Mouse (Mus musculus): ENCODE results near the gene Psmd11. TPM values are rescaled to one million over a fixed set of nuclear protein-coding genes. Genes with fewer than 3 reads are reported as not detected.

Psmd11 gene
- polyA plus RNA-seq, 1 experiment, result 73.9 TPM

GRCm38 (mm10) chr11:80479906-80480866, 51.8 kb downstream of the Psmd11 start:
- no peak for DNase-seq (ENCODE audit: extremely low spot score in 1 of 2, low spot score in 1 of 2)

- peak in 1 of 2 experiments; percentile 32 for DNase-seq (ENCODE audit: extremely low spot score in 1 of 2, low spot score in 1 of 2)
Measured at GRCm38 (mm10) chr11:80481409-80482050, 53.1 kb downstream of the Psmd11 start.

- peak in 1 of 2 experiments; percentile 30 for DNase-seq (ENCODE audit: extremely low spot score in 1 of 2, low spot score in 1 of 2)
Measured at GRCm38 (mm10) chr11:80482347-80482746, 53.9 kb downstream of the Psmd11 start.

GRCm38 (mm10) chr11:80482921-80483320, 54.5 kb downstream of the Psmd11 start:
- DNase-seq (ENCODE audit: extremely low spot score in 1 of 2, low spot score in 1 of 2), result peak in 1 of 2 experiments; percentile 44

- DNase-seq (ENCODE audit: extremely low spot score in 1 of 2, low spot score in 1 of 2), result peak in 1 of 2 experiments; percentile 22
Measured at GRCm38 (mm10) chr11:80483536-80484067, 55.2 kb downstream of the Psmd11 start.

- peak; percentile 88 for DNase-seq (ENCODE audit: extremely low spot score in 1 of 2, low spot score in 1 of 2)
Measured at GRCm38 (mm10) chr11:80484191-80484791, 55.9 kb downstream of the Psmd11 start.

- peak in 1 of 2 experiments; percentile 62 for DNase-seq (ENCODE audit: extremely low spot score in 1 of 2, low spot score in 1 of 2)
Measured at GRCm38 (mm10) chr11:80485120-80485551, 56.7 kb downstream of the Psmd11 start.

- peak in 1 of 2 experiments; percentile 47 for DNase-seq (ENCODE audit: extremely low spot score in 1 of 2, low spot score in 1 of 2)
Measured at GRCm38 (mm10) chr11:80485622-80486206, 57.3 kb downstream of the Psmd11 start.

- DNase-seq (ENCODE audit: extremely low spot score in 1 of 2, low spot score in 1 of 2), result peak in 1 of 2 experiments; percentile 75
Measured at GRCm38 (mm10) chr11:80487904-80488587, 59.6 kb downstream of the Psmd11 start.

- peak in 1 of 2 experiments; percentile 79 for DNase-seq (ENCODE audit: extremely low spot score in 1 of 2, low spot score in 1 of 2)
Measured at GRCm38 (mm10) chr11:80489172-80489881, 60.9 kb downstream of the Psmd11 start.

- DNase-seq (ENCODE audit: extremely low spot score in 1 of 2, low spot score in 1 of 2), result peak in 1 of 2 experiments; percentile 28
Measured at GRCm38 (mm10) chr11:80489882-80490196, 61.4 kb downstream of the Psmd11 start.

GRCm38 (mm10) chr11:80490831-80491230, 62.4 kb downstream of the Psmd11 start:
- DNase-seq (ENCODE audit: extremely low spot score in 1 of 2, low spot score in 1 of 2), result no peak

GRCm38 (mm10) chr11:80493186-80493585, 64.8 kb downstream of the Psmd11 start:
- peak in 1 of 2 experiments; percentile 52 for DNase-seq (ENCODE audit: extremely low spot score in 1 of 2, low spot score in 1 of 2)

GRCm38 (mm10) chr11:80494852-80495251, 66.4 kb downstream of the Psmd11 start:
- DNase-seq (ENCODE audit: extremely low spot score in 1 of 2, low spot score in 1 of 2), result no peak

GRCm38 (mm10) chr11:80495972-80496371, 67.6 kb downstream of the Psmd11 start:
- DNase-seq (ENCODE audit: extremely low spot score in 1 of 2, low spot score in 1 of 2), result peak in 1 of 2 experiments; percentile 27

- peak in 1 of 2 experiments; percentile 36 for DNase-seq (ENCODE audit: extremely low spot score in 1 of 2, low spot score in 1 of 2)
Measured at GRCm38 (mm10) chr11:80496640-80497039, 68.2 kb downstream of the Psmd11 start.

- no peak for DNase-seq (ENCODE audit: extremely low spot score in 1 of 2, low spot score in 1 of 2)
Measured at GRCm38 (mm10) chr11:80497225-80497919, 69.0 kb downstream of the Psmd11 start.

GRCm38 (mm10) chr11:80498328-80499070, 70.1 kb downstream of the Psmd11 start:
- peak in 1 of 2 experiments; percentile 28 for DNase-seq (ENCODE audit: extremely low spot score in 1 of 2, low spot score in 1 of 2)

All from frontal cortex, adult 2 months (tissue).